Mouse (Mus musculus): ENCODE results near the gene Gphb5. TPM values are rescaled to one million over a fixed set of nuclear protein-coding genes. Genes with fewer than 3 reads are reported as not detected.

The Gphb5 gene
- polyA plus RNA-seq, 1 experiment from 2014 or later = not detected

Other genes with a start within 250 kb of the Gphb5 start
- gene Kcnh5, start 239.4 kb downstream of the Gphb5 start, polyA plus RNA-seq (2015; fragmentation: Nextera tagmentation; extraction: Ambion mirVana) = 1.2 and 1.3 TPM in 2 replicates
- gene Rhoj, start 108.5 kb downstream of the Gphb5 start, polyA plus RNA-seq (2015; fragmentation: Nextera tagmentation; extraction: Ambion mirVana) = 17.9 and 23.5 TPM in 2 replicates
- gene Ppp2r5e, start 179.5 kb upstream of the Gphb5 start, polyA plus RNA-seq (2015; fragmentation: Nextera tagmentation; extraction: Ambion mirVana) = 21.4 TPM in 2 replicates

Measured in midbrain, embryonic 13.5 days (tissue).